Mouse (Mus musculus): ENCODE measurements around the gene Nubpl.

Gene Nubpl

DNA sequence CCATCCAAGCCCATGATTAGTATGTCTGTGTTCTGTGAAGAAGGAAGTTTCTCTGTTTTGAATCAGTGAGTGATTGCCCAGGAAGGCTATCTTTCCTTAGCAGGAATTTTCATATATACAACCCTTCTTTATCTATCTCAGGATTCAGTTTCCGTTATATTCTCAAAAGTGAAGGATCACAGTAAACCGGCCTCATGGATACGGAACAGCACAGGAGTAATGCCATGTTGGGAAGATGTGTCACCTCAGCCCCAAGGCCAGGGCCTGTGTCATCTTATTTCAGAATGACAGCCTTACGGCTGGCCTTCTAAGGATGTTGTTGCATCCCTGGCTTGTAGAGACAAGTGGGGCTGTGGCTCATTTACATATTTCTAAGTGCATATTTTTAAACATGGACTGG, 231.0 kb downstream of the Nubpl start:
- no peak for DNase-seq (ENCODE audit: low spot score in 2 of 2)

DNA sequence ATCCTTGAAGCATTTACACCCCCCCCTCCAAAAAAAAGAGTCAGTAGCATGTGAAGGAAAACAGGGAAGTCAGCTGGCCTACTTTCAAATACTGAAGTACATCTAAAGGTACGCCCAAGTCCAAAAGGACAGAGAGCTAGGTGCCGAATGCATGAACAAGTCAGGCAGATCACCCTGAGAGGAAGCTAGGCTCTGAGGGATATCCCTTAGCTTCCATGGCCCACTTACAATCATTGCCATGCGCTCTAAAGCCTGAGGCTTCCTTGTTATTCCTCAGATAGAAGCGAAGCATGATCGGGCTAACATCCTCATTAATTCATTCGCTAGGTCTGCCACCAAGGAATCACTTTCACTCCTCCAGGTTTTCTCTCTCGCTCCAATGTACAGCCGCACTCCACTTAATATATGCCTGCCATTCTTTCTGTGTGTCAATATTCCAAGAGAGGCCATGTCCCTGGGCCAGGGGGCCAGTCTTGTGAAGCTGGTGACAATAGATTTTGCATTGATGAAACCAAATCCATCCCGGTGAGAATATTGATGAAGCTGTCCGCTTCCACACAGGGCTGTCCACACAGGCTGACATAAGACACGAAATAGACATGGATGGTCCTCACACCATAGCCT, 237.7 kb downstream of the Nubpl start:
- DNase-seq (ENCODE audit: low spot score in 2 of 2) = no peak

DNA sequence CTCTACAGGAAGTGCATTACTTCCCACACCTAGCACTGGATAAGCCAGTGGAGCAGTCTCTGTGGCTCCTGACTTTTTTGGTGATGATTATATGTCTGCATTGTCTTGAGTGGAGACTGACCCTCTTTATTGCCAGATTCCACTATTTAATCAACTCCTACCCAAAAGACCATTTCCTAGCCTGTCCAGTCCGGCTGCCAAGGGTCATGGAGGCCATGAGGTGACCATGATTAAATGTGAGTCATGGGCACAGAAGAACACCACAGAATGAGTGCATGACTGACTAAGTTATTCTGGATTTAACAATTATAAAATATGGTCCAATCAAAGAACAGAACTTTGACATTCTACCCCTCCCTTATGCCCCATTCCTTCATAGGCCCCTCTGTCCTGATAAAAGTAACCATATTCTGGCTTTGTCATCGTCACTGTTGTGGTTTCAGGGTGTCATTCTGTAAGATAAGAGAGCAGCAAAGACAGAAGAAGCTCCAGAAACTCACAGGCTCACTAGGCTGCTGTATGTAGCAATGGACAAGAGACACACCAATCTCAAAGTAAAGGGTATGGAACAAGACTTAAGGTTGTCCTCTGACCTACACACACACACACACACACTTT, 240.7 kb downstream of the Nubpl start:
- DNase-seq (ENCODE audit: low spot score in 2 of 2) = no peak

DNA sequence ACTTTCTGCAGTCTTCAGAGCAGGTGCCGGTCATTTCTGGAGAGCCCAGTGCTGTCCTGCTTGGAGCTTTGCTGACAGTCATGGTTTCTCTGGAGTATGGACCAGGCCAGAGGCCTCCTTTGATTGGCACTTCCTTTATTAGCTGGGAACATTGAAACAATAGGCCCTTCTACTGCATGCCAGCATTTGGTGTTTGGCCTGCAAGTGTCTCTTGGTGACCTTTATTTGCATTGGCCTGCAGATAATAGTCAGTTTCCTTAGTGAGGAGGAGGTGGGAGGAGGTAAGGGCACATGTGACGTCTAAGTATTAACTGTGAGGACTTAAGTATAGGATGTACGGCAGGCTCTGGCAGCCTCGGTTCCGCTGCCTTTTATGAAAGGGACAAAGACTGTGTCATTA, 249.1 kb downstream of the Nubpl start:
- no peak for DNase-seq (ENCODE audit: low spot score in 2 of 2)

DNA sequence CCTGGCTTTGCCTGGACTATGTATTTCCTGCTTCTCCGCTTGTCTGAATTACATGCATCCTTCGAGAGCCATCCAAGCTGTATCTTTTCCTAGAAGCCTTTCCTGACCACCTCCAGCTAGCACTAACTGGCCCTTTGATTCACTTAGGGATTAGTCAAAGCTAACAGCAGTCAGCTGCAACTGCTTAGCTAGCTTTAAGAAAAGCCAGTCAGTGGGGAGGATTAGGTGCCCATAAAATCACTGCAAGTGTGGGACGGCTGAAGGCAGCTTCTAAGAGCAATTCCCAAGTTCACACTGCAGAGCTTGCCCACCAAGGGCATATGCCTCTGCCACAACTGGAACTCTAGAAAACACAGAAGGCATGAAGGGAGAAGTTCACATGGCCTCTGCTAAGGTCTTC, 252.7 kb downstream of the Nubpl start:
- no peak for DNase-seq (ENCODE audit: low spot score in 2 of 2)

DNA sequence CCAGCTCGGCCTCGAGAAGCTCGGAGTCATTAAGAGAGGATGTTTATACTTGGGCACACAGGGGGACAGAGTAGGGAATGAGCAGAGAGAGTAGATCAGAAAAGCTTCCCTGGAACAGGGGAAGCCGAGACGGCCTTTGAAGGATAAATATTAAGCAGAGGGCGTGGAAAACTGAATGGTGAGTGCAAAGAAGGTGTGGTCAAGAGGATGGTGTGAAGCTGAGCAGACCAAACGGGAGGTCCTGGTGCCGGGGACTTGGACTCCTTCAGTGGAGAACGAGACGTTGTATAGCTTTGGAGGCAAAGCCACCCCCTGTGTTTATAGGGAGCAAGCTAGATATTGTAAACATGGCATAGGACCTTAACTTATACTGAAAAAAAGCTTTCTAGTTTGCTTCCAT, 261.9 kb downstream of the Nubpl start:
- DNase-seq (ENCODE audit: low spot score in 2 of 2) = no peak

DNA sequence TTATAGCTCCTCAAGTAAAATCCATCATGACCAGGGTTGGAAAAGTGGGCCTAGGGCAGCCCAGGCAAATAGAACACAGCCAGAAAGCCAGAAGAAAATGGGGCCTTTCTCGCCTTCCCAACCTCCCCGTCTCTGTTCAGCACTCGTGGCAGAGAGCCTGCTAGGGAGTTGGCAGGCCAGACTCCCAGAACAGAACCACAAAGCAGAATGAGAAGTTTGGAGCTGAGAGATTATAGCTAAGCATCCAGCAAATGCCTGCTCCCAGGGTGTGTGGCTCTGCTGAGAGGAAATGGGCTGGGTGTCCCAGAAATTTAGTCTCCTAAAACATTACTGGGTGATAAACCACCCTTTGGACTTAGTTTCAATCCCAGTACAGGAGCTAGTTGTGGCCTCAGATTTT, 262.6 kb downstream of the Nubpl start:
- DNase-seq (ENCODE audit: low spot score in 2 of 2) = peak in 1 of 2 experiments; percentile 36

DNA sequence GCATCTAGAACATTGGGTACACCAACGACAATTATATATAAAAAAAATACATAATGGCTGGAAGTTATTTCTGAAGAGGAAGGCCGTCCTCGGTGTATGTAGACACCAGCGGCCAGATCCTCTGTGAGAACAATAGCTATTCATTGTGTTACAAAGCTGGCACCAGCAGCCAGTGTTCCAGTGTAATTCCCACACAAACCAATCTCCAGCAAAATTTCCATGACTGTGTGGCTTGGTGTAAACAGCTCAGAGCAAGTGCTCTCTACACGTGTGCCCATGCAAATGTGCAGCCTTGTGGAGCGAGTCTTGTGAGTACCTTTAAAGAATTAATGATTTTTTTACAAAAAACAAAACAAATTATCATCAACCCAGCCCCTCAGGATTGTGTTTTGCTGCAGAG, 263.7 kb downstream of the Nubpl start:
- no peak for DNase-seq (ENCODE audit: low spot score in 2 of 2)

Data from frontal cortex, postnatal 36 days (tissue).